Mouse (Mus musculus): ENCODE results near the gene Selenow.

The Selenow gene

DNA sequence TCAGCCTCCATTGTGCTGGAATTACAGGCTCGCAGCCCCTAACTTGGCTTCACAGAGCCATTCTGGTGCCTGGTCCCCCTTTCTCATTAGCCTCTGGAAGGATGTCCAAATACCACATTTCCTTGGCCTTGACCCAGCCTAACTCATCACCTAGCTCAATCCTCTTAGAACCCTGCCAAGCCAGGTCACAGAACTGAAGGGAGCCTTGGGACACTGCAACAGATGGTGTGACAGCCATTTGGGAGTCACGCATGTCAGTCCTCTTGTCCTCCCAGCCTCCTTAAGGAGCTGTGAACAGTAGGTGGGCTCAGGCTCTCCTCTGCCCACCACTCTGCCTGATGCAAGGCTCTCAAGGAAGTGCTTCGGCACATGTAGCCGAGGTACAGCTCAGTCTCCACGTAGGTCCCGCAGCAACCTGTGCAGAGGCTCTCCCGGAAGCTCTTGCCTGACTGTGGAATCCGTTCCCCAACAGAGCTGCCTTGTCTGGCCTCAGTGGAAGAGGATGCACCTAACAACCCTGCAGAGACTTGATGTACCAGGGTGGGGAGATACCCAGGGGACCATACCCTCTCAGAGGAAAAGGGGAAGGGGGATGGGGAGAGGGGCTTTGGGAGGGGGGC is 14.1 kb downstream of the Selenow start:
- no peak for DNase-seq (ENCODE audit: extremely low spot score, low spot score)

GRCm38 (mm10) chr7:15906602-15907001 is 15.6 kb downstream of the Selenow start:
- no peak for DNase-seq (ENCODE audit: extremely low spot score, low spot score)

DNA sequence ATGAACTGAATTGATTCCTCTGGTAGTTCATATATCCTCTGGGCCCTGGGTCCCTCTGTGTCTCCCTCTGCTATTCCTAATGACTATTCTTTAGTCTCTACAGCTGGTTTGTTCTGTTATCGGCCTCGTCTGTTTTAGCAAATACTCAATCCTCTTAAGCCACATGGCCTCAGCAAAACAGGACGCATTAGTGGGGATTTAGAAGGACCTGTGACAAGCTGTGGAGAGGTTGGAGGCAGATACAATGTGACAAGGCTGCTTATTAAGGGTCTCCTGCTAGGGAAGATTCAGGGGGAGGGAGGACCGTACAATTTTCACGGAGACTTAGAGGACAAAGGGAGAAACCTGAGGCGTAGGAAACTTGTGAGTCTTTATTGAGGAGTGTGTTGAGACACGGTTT is 16.3 kb downstream of the Selenow start:
- DNase-seq (ENCODE audit: extremely low spot score, low spot score) = no peak

GRCm38 (mm10) chr7:15901366-15902048 is 20.7 kb downstream of the Selenow start:
- DNase-seq (ENCODE audit: extremely low spot score, low spot score) = no peak

GRCm38 (mm10) chr7:15894251-15894650 is 28.0 kb downstream of the Selenow start:
- DNase-seq (ENCODE audit: extremely low spot score, low spot score) = no peak

- no peak for DNase-seq (ENCODE audit: extremely low spot score, low spot score)
Observed at GRCm38 (mm10) chr7:15884127-15884526, 38.1 kb downstream of the Selenow start.

DNA sequence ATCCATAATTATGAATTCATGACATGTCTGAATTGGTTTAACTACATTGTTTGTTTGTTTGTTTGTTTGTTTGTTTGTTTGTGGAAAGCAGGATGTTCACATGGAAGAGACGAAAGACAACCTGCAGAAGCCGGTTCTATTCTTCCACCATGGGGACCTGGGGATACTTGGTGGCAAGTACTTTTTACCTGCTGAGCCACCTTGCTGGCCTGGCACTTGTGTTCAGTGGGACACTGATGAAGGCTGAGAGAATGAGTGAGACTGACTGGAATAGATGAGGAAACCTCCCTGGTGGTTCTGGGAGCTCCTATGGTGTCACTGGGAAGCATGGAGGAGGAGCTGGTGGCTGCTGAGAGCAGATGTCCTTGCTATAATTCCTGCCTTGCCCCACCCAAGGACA is 39.9 kb downstream of the Selenow start, which contains the start of gene Crxos:
Gene Crxos, plus strand, starts transcription at position 301 of the 400 bp plus-strand sequence.
- DNase-seq (ENCODE audit: extremely low spot score, low spot score) = no peak

DNA sequence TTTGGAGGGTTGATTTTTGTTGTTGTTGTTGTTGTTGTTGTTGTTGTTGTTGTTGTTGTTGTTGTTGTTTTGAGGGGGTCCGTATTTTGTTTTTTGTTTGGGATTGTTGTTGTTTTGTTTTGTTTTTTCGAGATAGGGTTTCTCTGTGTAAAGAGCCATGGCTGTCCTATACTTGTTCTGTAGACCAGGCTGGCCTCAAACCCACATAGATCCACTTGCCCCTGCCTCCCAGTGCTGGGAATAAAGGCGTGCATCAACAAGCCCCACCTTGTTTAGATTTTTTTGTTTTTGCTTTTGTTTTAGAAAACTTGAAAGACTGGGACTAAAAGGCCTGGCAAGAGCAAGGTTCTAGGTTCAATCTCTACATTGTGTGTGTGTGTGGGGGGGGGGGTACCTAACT is 40.4 kb downstream of the Selenow start:
- DNase-seq (ENCODE audit: extremely low spot score, low spot score) = no peak

GRCm38 (mm10) chr7:15881388-15881787 is 40.8 kb downstream of the Selenow start:
- no peak for DNase-seq (ENCODE audit: extremely low spot score, low spot score)

DNA sequence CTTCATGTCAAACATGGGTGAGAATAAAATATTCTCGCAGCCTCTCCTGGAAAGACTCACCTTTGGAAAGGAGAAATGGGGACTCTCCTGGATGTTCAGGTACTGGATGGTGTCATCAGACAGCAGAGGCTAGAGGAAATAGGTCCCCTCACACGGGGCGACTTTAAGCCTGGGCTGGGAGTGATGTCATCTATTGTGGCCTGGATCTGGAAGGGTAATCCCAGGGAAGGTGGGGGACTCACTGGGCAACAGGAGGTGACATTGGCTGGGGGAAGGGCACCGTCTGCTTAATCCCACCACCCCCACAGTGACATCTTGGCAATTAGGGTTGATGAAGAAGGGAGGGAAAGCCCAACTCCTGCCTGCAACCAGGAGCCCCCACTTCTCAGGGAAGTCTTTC is 42.4 kb downstream of the Selenow start, which contains the start of gene Crx:
Gene Crx, minus strand, starts transcription at position 213 of the 400 bp plus-strand sequence.
- DNase-seq (ENCODE audit: extremely low spot score, low spot score) = no peak
